Mouse (Mus musculus) heart, embryonic 11.5 days (tissue): ENCODE results near the gene Ifrd2. TPM values are rescaled to one million over a fixed set of nuclear protein-coding genes. Genes with fewer than 3 reads are reported as not detected.
A peak's percentile ranks its signal among the peaks of the same experiment; 100 is the strongest.

Experiments used
- ATAC-seq: fragments of 200-750 bp; cut with Nextera tagmentation; replicated peaks from 2 replicates; pipeline ENCODE4 v1.8.0; 2017; ENCODE audit warnings: moderate library complexity; ENCODE audit not compliant: insufficient number of reproducible peaks, low FRiP score, low TSS enrichment
- H3K27ac ChIP-seq: fragments of 300-500 bp; sonication (generic); 2 replicates; pipeline ENCODE4 v1.5.1; 2014; ENCODE audit warnings: mild to moderate bottlenecking, low read depth, low read length
- H3K27me3 ChIP-seq: fragments of 300-500 bp; sonication (generic); 2 replicates; pipeline ENCODE4 v1.6.1; 2014; ENCODE audit warnings: mild to moderate bottlenecking, low read length, mixed read lengths; ENCODE audit not compliant: control insufficient read depth, insufficient read depth
- H3K36me3 ChIP-seq: fragments of 300-500 bp; sonication (generic); 2 replicates; pipeline ENCODE4 v1.6.1; 2014; ENCODE audit warnings: mild to moderate bottlenecking, low read length, moderate library complexity, mixed read lengths; ENCODE audit not compliant: control insufficient read depth, insufficient read depth
- H3K4me1 ChIP-seq: fragments of 300-500 bp; sonication (generic); 2 replicates; pipeline ENCODE4 v1.6.1; 2014; ENCODE audit warnings: low read length; ENCODE audit not compliant: control insufficient read depth, insufficient read depth
- H3K4me2 ChIP-seq: fragments of 300-500 bp; sonication (generic); 2 replicates; pipeline ENCODE4 v1.6.1; 2014; ENCODE audit warnings: mild to moderate bottlenecking, moderate library complexity
- H3K4me3 ChIP-seq: fragments of 300-500 bp; sonication (generic); 2 replicates; pipeline ENCODE4 v1.5.1; 2014; ENCODE audit warnings: low read depth, low read length
- H3K9ac ChIP-seq: fragments of 300-500 bp; sonication (generic); 2 replicates; pipeline ENCODE4 v1.6.1; 2014; ENCODE audit warnings: mild to moderate bottlenecking, low read depth, low read length, moderate library complexity
- H3K9me3 ChIP-seq: fragments of 300-500 bp; sonication (generic); replicated peaks from 2 replicates; pipeline ENCODE4 v1.6.1; 2016; ENCODE audit warnings: low read length; ENCODE audit not compliant: control insufficient read depth
- WGBS: fragments of 180-500 bp; shearing (Covaris S2); extraction: QIAGEN DNeasy Blood & Tissue Kit; methylation state at CpG from one replicate; pipeline ENCODE4 v1.1.7; 2014; ENCODE audit not compliant: insufficient replicate concordance; 5-methylcytosine and 5-hydroxymethylcytosine counted together
- polyA plus RNA-seq: library from polyadenylated mRNA; unstranded; fragments of >200 nt; fragmentation: Nextera tagmentation; extraction: Ambion mirVana; gene quantifications from 2 replicates; pipeline ENCODE4 v1.2.1, GENCODE M21; 2014

The Ifrd2 gene
- polyA plus RNA-seq, 1 experiment from 2014 or later = 57.5 TPM

DNA sequence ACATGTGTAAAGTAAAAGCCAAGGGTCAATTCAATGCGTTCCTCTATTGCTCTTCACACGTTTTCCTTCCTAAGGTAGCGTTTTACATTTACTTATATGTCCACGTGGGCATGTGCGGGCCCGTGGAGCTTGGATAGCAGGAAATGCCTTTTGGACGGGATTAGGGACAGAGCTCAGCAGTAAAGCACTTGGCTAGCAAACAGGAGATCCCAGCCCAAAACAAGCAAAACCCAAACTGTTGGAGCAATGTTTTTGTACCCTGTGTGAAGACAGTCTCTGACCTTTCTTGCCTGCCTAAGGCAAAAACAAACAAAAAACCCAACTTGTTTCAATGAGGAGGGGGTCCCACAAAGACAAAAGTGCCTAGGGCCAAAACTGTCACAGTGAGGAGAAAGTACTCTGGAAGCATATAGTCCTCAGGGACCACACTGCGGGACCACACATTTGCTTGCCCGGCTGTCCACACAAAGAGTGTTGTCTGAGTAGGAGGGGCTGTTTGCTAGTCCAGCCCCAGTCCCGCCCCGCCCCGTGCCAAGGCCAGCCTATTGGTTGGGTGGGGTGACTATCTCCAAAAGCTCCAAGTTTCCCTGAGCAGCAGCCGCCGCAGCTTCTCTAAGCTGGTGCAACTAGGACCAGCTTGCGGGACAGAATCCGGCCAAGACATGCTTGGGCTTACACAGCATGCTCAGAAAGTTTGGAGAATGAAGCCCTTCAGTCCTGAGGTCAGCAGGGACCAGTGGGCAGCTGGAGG, 10.9 kb upstream of the Ifrd2 start, which contains the start of gene Hyal1:
Gene Hyal1 (plus strand): TSS at position 571 of the 751 bp plus-strand sequence.
- Histone ChIP-seq H3K4me1 (peaks cover 23% of the 10 kb centered on the region), H3K9ac (peak within 1 kb of the TSS; percentile 60), H3K36me3 (peaks cover 12% of the 10 kb centered on the region), H3K9me3 (no peaks in the 10 kb centered on the region), H3K27ac (no peak within 1 kb of the TSS), H3K4me2 (peak within 1 kb of the TSS; percentile 64), H3K4me3 (peak within 1 kb of the TSS; percentile 27), H3K27me3 (no peaks in the 10 kb centered on the region)
- WGBS = 25% methylated on average over 16 of the region's 16 CpGs
- ATAC-seq = peak; percentile 74

DNA sequence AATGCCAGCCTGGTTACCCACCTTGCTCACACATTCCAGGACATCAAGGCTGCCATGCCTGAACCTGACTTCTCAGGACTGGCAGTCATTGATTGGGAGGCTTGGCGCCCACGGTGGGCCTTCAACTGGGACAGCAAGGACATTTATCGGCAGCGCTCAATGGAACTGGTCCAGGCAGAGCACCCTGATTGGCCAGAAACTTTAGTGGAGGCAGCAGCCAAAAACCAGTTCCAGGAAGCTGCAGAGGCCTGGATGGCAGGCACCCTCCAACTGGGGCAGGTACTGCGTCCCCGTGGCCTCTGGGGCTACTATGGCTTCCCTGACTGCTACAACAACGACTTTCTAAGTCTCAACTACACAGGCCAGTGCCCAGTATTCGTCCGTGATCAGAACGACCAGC, 9.6 kb upstream of the Ifrd2 start:
- Histone ChIP-seq H3K9ac (no peak overlapping the region), H3K4me3 (no peak overlapping the region), H3K4me1 (peaks cover 19% of the 10 kb centered on the region), H3K27me3 (no peaks in the 10 kb centered on the region), H3K4me2 (no peak overlapping the region), H3K27ac (no peak overlapping the region), H3K36me3 (peaks cover 5% of the 10 kb centered on the region; the same call in 1 of the 2 replicates), H3K9me3 (no peaks in the 10 kb centered on the region)
- no peak for ATAC-seq
- 87% methylated on average over 10 of the region's 10 CpGs for WGBS

DNA sequence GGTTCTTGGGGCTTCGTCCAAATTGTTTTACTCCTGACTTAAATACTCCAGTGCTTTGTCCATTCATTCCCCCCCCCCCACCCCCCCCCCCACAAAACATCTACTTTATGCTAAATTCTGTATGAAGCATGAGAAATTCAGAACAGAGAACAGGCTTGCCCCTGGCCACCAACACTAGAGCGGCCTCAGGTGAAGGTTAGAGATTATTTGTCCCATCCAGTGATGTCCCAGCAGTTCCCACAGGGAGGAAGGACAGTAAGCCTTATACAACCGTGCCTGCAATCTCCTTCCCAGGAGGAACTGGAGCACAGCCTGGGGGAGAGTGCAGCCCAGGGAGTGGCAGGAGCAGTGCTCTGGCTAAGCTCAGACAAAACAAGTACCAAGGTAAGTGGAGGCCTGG, 8.9 kb upstream of the Ifrd2 start, which contains the start of gene Naa80:
Gene Naa80 (plus strand): TSS at position 301 of the 400 bp plus-strand sequence.
- no peaks in the 10 kb centered on the region for H3K27me3 ChIP-seq
- no peak for ATAC-seq
- H3K36me3 ChIP-seq = peaks cover under 1% of the 10 kb centered on the region; the same call in 1 of the 2 replicates
- H3K4me2 ChIP-seq = no peak within 1 kb of the TSS
- H3K9me3 ChIP-seq = no peaks in the 10 kb centered on the region
- H3K27ac ChIP-seq = no peak within 1 kb of the TSS; the same call in 1 of the 2 replicates
- peaks cover 19% of the 10 kb centered on the region for H3K4me1 ChIP-seq
- no peak within 1 kb of the TSS for H3K4me3 ChIP-seq
- WGBS = 74% methylated on average over 3 of the region's 3 CpGs
- H3K9ac ChIP-seq = no peak within 1 kb of the TSS

DNA sequence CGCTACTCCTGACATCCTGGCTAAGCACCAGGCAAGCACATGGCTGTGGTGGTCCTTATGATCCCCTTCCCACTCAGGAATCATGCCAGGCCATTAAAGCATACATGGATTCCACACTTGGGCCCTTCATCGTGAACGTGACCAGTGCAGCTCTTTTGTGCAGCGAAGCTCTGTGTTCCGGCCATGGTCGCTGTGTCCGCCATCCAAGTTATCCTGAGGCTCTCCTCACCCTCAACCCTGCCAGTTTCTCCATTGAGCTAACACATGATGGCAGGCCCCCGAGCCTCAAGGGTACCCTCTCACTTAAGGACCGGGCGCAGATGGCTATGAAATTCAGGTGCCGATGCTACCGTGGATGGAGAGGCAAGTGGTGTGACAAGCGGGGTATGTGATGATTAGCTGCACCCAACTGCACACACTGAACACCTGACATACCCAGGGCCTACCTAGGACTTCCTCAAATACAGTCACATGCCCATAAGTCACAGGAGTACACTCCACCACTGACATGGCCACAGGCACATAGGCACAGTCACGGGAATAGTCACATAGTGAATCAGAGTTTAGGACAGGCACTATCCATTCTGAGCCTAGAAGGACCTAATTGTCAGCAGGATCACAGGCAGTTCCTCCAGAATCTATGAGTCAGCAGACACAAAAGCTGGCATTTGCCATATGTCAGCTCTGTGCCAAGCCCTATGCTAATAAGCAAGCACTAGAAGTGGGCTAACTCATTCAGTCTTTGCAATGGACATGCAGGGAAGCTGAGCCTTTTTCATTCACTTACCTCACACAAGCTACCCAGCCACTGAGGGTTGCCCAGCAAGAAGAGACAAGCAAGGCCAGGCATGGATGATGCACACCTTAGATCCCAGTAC, 8.2 kb upstream of the Ifrd2 start:
- Histone ChIP-seq H3K4me3 (no peak overlapping the region), H3K36me3 (no peaks in the 10 kb centered on the region; the same call in 1 of the 2 replicates), H3K4me2 (no peak overlapping the region), H3K4me1 (peaks cover 19% of the 10 kb centered on the region), H3K27ac (no peak overlapping the region; the same call in 1 of the 2 replicates), H3K9me3 (no peaks in the 10 kb centered on the region), H3K9ac (no peak overlapping the region), H3K27me3 (no peaks in the 10 kb centered on the region)
- no peak for ATAC-seq
- WGBS = 91% methylated on average over 14 of the region's 14 CpGs

DNA sequence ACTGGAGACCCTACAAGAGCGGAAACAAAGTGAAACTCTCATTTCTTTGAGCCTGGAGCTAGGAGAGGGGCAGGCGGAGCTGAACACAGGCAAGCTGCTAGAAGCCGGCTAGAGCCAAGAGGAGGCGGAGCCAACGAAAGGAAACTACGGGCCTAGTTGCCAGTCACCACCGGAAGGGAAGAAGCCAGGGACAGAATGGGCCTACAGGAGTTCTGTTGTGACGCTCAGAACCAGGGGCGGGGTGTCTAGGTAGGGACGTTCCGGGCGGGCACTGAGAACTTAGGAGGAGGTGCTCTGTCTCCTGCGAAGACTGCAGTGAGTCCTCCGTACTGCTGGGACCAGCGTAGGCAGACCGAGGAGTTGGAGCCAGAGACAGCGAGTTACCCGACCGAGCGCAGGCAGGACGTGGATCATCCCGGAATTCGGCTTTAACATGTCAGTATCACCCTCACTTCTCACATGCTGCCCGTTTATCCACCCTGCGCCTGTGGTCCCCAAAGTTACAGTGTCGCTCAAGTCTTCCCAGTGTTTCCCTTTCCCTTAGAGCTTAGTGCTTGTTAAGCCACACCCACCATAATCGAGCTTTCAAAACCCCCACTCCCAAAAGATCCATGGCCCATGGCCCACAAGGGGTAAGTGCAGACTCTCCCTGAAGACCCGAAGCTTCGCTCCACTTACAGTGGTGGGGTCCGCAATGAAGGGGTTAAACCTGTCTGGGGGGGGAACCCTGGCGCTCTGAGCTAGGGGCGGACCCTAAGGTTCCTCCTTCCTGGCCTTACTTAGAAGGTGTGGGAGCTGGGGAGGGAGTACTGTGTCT, 6.7 kb upstream of the Ifrd2 start, which contains the start of gene Hyal3:
Gene Hyal3 (plus strand): TSS at position 318 of the 817 bp plus-strand sequence.
- Histone ChIP-seq H3K4me3 (peak within 1 kb of the TSS; percentile 67), H3K27me3 (no peaks in the 10 kb centered on the region), H3K36me3 (no peaks in the 10 kb centered on the region; the same call in 1 of the 2 replicates), H3K9me3 (no peaks in the 10 kb centered on the region), H3K4me1 (peaks cover 19% of the 10 kb centered on the region), H3K9ac (peak within 1 kb of the TSS; percentile 89), H3K4me2 (peak within 1 kb of the TSS; percentile 96), H3K27ac (peak within 1 kb of the TSS; percentile 87)
- ATAC-seq = peak; percentile 58
- WGBS = under 1% methylated on average over 32 of the region's 32 CpGs

DNA sequence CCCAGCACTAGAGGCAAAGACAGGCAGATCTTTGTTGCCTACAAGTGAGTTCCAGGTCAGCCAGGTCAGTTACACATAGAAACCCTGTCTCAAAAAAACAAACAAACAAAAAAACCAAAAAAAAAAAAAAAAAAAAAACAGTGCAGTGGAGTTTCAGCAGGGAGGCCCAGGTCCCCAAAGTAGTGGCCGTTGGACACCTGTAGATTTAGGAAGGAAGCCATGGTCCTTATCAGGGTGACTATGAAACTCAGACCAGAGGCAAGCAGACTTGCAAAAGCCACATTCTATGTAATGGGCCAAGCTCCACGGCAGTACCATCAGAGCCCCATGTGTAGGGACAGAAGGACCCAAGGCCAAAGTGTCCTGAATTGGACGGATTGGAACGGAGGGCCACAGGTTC, 5.9 kb upstream of the Ifrd2 start:
- Histone ChIP-seq H3K9ac (peak overlapping the region; percentile 89), H3K9me3 (no peaks in the 10 kb centered on the region), H3K36me3 (no peaks in the 10 kb centered on the region; the same call in 1 of the 2 replicates), H3K27ac (peak overlapping the region; percentile 87), H3K4me1 (peaks cover 16% of the 10 kb centered on the region), H3K27me3 (no peaks in the 10 kb centered on the region), H3K4me3 (peak overlapping the region; percentile 67), H3K4me2 (peak overlapping the region; percentile 96)
- ATAC-seq = no peak
- WGBS = 70% methylated on average over 4 of the region's 4 CpGs

DNA sequence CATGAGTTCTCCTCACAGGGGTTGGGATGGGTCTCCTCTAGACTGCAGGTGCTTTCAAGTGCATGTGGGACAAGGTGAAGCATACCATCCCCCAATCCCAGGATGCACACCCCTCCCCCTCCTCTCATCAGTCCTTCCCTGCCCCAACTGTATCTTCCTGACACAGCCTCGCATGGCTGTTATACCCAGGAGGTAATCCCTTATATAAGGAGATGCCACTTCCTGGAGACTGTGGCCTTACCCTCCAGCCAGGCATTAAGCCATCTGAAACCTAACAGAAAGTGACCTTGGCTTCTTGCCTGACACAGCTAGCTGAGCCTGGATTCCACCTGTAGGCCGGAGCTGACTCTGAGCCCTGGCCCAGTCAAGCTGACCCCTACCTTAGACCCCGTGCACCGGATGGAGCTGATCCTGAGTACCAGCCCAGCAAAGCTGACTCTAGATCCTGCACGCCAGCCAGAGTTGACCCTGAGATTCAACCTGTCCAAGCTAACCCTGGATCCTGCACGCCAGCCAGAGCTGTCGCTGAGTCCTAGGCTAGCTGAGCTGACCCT, 4.9 kb upstream of the Ifrd2 start:
- 86% methylated on average over 7 of the region's 7 CpGs for WGBS
- Histone ChIP-seq H3K9me3 (no peaks in the 10 kb centered on the region), H3K27me3 (no peaks in the 10 kb centered on the region), H3K27ac (no peak overlapping the region), H3K36me3 (no peaks in the 10 kb centered on the region; the same call in 1 of the 2 replicates), H3K9ac (no peak overlapping the region), H3K4me3 (no peak overlapping the region), H3K4me1 (peaks cover 9% of the 10 kb centered on the region), H3K4me2 (no peak overlapping the region)
- ATAC-seq = no peak
